Mouse (Mus musculus) myocyte (in vitro differentiated cells): ENCODE data around the gene Myh14. TPM values are rescaled to one million over a fixed set of nuclear protein-coding genes. Genes with fewer than 3 reads are reported as not detected.

Experiments used
- H3K27me3 ChIP-seq: one replicate; pipeline ENCODE4 v1.6.1; 2011; ENCODE audit not compliant: control insufficient read depth, insufficient read depth, insufficient read length
- H3K36me3 ChIP-seq: one replicate; pipeline ENCODE4 v1.6.1; 2011; ENCODE audit not compliant: control insufficient read depth, insufficient read depth
- H3K4me2 ChIP-seq: one replicate; pipeline ENCODE4 v1.6.1; 2011; ENCODE audit warnings: low read depth, control low read depth
- H3K4me3 ChIP-seq: one replicate; pipeline ENCODE4 v1.5.1; 2011; ENCODE audit warnings: mild to moderate bottlenecking, control low read depth, moderate library complexity
- H3K79me2 ChIP-seq: one replicate; pipeline ENCODE4 v1.6.1; 2011; ENCODE audit not compliant: control insufficient read depth, insufficient read depth
- H3ac ChIP-seq: one replicate; pipeline ENCODE4 v1.6.1; 2011; ENCODE audit not compliant: control insufficient read depth, insufficient read length
- CEBPB ChIP-seq: IDR thresholded peaks from 2 replicates; pipeline ENCODE4 v1.6.1; 2011; ENCODE audit warnings: mild to moderate bottlenecking, moderate library complexity; ENCODE audit not compliant: poor library complexity, insufficient read depth, severe bottlenecking
- E2F4 ChIP-seq: IDR thresholded peaks from one replicate; pipeline ENCODE4 v1.6.1; 2011; ENCODE audit warnings: mild to moderate bottlenecking, control low read depth, moderate library complexity; ENCODE audit not compliant: insufficient read depth
- MAX ChIP-seq: IDR thresholded peaks from one replicate; pipeline ENCODE4 v1.6.1; 2011; ENCODE audit warnings: low read depth, mild to moderate bottlenecking, control low read depth
- MYOD1 ChIP-seq, 3 experiments: IDR thresholded peaks; one replicate each; pipeline ENCODE4 v1.6.1; 2011; ENCODE audit warnings: control low read depth in 2 of 3, low read depth in 2 of 3, mild to moderate bottlenecking in 2 of 3, moderate library complexity in 1 of 3; ENCODE audit not compliant: insufficient read length in 2 of 3, control insufficient read depth in 1 of 3
- MYOG ChIP-seq, 3 experiments: IDR thresholded peaks; one replicate each; pipeline ENCODE4 v1.6.1; 2011; ENCODE audit warnings: control low read depth in 2 of 3, low read depth in 2 of 3, mild to moderate bottlenecking in 2 of 3; ENCODE audit not compliant: insufficient read length in 2 of 3, control insufficient read depth in 1 of 3, insufficient read depth in 1 of 3
- POLR2A ChIP-seq: IDR thresholded peaks from one replicate; pipeline ENCODE4 v1.6.1; 2011; ENCODE audit warnings: low read depth, mild to moderate bottlenecking, control low read depth, moderate library complexity; ENCODE audit not compliant: insufficient read length
- POLR2AphosphoS2 ChIP-seq: IDR thresholded peaks from one replicate; pipeline ENCODE4 v1.6.1; 2011; ENCODE audit warnings: low read depth, control low read depth; ENCODE audit not compliant: insufficient read length
- REST ChIP-seq: IDR thresholded peaks from one replicate; pipeline ENCODE4 v1.6.1; 2011; ENCODE audit warnings: mild to moderate bottlenecking, control low read depth, moderate library complexity; ENCODE audit not compliant: insufficient read depth, insufficient read length
- SRF ChIP-seq: IDR thresholded peaks from one replicate; pipeline ENCODE4 v1.6.1; 2011; ENCODE audit warnings: low read depth; ENCODE audit not compliant: control insufficient read depth, insufficient read length
- TCF12 ChIP-seq: IDR thresholded peaks from one replicate; pipeline ENCODE4 v1.6.1; 2011; ENCODE audit warnings: mild to moderate bottlenecking, control low read depth; ENCODE audit not compliant: poor library complexity, insufficient read depth, severe bottlenecking
- TCF3 ChIP-seq: IDR thresholded peaks from one replicate; pipeline ENCODE4 v1.6.1; 2011; ENCODE audit warnings: low read depth, control low read depth; ENCODE audit not compliant: insufficient read length
- USF1 ChIP-seq: IDR thresholded peaks from one replicate; pipeline ENCODE4 v1.6.1; 2011; ENCODE audit warnings: low read depth, mild to moderate bottlenecking, control low read depth, moderate library complexity
- polyA plus RNA-seq: library from polyadenylated mRNA; unstranded; fragments of >200 nt; fragmentation: generic; extraction: Trizol; gene quantifications from one replicate; pipeline ENCODE4 v1.2.1, GENCODE M21; 2012; ENCODE audit warnings: missing spikeins

Gene Myh14
- polyA plus RNA-seq, 1 experiment = 0.17 TPM

DNA sequence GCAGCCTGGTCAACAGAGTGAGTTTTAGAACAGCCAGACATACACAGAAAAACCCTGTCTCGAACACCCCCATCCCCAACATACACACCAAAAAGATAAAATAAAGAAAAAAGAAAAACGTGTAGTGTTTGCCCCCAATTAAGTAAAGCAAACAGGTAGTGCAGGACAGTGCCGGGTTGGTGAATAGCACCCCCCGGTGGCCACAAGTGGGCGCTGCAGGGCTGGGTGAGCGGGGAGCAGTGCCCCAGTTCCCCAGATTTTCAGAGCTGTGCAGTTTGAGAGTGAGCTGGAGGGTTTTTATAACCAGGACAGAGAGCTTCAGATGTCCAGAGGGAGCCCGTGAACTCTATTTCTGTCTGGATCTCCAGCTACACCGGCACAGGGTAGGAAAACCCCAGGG lies 28.8 kb downstream of the Myh14 start:
- H3K36me3 ChIP-seq = no peaks in the 10 kb centered on the region
- H3K4me3 ChIP-seq = no peak overlapping the region
- no peak overlapping the region for H3ac ChIP-seq
- no peak overlapping the region for H3K4me2 ChIP-seq
- H3K27me3 ChIP-seq = peaks cover 60% of the 10 kb centered on the region
- no peaks in the 10 kb centered on the region for H3K79me2 ChIP-seq
- TF ChIP-seq MAX (no peak), CEBPB (no peak), TCF12 (no peak), MYOG (IDR thresholded peaks at IDR 0.05; ENCODE audit: control insufficient read depth in 1 of 3, insufficient read depth in 1 of 3, insufficient read length in 2 of 3, low read depth in 2 of 3) (no peak), USF1 (no peak), POLR2A (no peak), REST (no peak), MYOD1 (IDR thresholded peaks at IDR 0.05; ENCODE audit: control insufficient read depth in 1 of 3, insufficient read length in 2 of 3, low read depth in 2 of 3) (no peak), POLR2AphosphoS2 (no peak), SRF (no peak)

GRCm38 (mm10) chr7:44640843-44641605 lies 29.6 kb downstream of the Myh14 start:
- no peak overlapping the region for H3K4me2 ChIP-seq
- no peaks in the 10 kb centered on the region for H3K36me3 ChIP-seq
- no peak for TF ChIP-seq SRF
- TF ChIP-seq REST = no peak
- TF ChIP-seq POLR2A = no peak
- TF ChIP-seq USF1 = no peak
- no peak for TF ChIP-seq TCF12
- no peak for TF ChIP-seq TCF3
- TF ChIP-seq POLR2AphosphoS2 = no peak
- no peak for TF ChIP-seq MYOD1 (IDR thresholded peaks at IDR 0.05; ENCODE audit: control insufficient read depth in 1 of 3, insufficient read length in 2 of 3, low read depth in 2 of 3)
- TF ChIP-seq MAX = no peak
- TF ChIP-seq E2F4 = no peak
- no peak for TF ChIP-seq CEBPB
- TF ChIP-seq MYOG (IDR thresholded peaks at IDR 0.05; ENCODE audit: control insufficient read depth in 1 of 3, insufficient read depth in 1 of 3, insufficient read length in 2 of 3, low read depth in 2 of 3) = no peak
- no peaks in the 10 kb centered on the region for H3K79me2 ChIP-seq
- H3ac ChIP-seq = no peak overlapping the region
- no peak overlapping the region for H3K4me3 ChIP-seq
- H3K27me3 ChIP-seq = peaks cover 65% of the 10 kb centered on the region

DNA sequence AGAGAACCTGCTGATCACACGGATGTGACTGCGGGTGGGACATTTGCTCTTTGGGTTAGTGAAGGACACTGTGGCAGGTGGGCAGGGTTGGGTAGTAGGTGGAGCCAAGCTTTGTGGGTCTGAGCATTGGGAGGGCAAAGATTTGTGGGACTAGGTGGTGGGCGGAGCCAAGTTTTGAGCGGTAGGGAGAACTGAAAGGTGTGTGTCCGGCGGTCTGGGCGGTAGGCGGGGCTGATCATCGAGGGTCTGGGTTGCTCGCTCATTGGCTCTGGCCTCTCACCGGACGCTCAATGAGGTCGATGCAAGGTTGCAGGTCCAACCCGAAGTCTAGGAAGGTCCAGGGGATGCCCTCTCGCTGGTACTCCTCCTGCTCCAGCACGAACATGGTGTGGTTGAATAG lies 32.0 kb downstream of the Myh14 start:
- no peaks in the 10 kb centered on the region for H3K36me3 ChIP-seq
- no peaks in the 10 kb centered on the region for H3K79me2 ChIP-seq
- no peak for TF ChIP-seq POLR2A
- no peak for TF ChIP-seq MYOG (IDR thresholded peaks at IDR 0.05; ENCODE audit: control insufficient read depth in 1 of 3, insufficient read depth in 1 of 3, insufficient read length in 2 of 3, low read depth in 2 of 3)
- TF ChIP-seq TCF12 = no peak
- TF ChIP-seq REST = no peak
- no peak overlapping the region for H3ac ChIP-seq
- H3K27me3 ChIP-seq = peaks cover 75% of the 10 kb centered on the region
- H3K4me3 ChIP-seq = no peak overlapping the region
- H3K4me2 ChIP-seq = no peak overlapping the region

DNA sequence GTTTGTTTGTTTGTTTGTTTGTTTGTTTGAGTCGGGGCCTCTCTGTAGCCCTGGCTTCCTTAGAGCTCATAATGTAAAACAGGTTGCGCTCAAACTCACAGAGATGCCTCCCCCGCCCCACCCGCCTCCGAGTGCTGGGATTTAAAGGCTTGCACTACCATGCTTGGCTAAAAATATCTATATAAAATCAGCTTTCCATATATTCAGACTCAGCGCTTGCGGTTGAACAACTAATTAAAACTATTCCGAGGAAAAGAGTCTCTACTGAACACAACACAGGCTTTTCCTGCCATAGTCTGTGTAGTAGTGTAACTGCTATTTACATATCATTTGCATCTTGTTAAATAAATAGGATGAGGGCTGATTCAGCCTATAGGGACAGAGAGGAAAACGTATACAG lies 34.0 kb downstream of the Myh14 start:
- Histone ChIP-seq H3K4me3 (no peak overlapping the region), H3ac (no peak overlapping the region), H3K36me3 (no peaks in the 10 kb centered on the region), H3K4me2 (no peak overlapping the region), H3K79me2 (no peaks in the 10 kb centered on the region), H3K27me3 (peaks cover 86% of the 10 kb centered on the region)
- TF ChIP-seq POLR2AphosphoS2 = no peak
- TF ChIP-seq E2F4 = no peak
- TF ChIP-seq MYOD1 (IDR thresholded peaks at IDR 0.05; ENCODE audit: control insufficient read depth in 1 of 3, insufficient read length in 2 of 3, low read depth in 2 of 3) = no peak
- no peak for TF ChIP-seq MYOG (IDR thresholded peaks at IDR 0.05; ENCODE audit: control insufficient read depth in 1 of 3, insufficient read depth in 1 of 3, insufficient read length in 2 of 3, low read depth in 2 of 3)
- no peak for TF ChIP-seq TCF3
- no peak for TF ChIP-seq CEBPB
- TF ChIP-seq SRF = no peak
- TF ChIP-seq TCF12 = no peak

DNA sequence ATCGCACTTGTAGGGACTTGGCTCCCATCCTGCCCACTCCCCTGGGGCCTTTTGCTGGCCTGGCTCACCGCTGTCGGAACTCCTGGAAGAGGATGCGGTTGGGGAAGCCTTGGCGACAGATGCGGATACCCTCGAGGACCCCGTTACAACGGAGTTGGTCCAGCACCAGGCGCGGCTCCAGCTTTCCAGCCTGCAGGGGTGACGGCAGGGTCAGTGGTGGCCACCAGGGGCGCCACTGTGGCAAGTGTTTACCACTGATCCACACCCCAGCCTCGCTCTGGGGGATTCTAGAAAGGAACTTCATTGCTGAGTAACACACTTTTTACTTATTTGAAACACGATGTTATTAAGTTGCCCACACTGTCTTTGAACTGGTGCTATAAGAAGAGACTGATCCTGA lies 37.2 kb downstream of the Myh14 start:
- no peak for TF ChIP-seq TCF12
- no peak for TF ChIP-seq USF1
- TF ChIP-seq E2F4 = no peak
- TF ChIP-seq MAX = no peak
- TF ChIP-seq MYOD1 (IDR thresholded peaks at IDR 0.05; ENCODE audit: control insufficient read depth in 1 of 3, insufficient read length in 2 of 3, low read depth in 2 of 3) = no peak
- TF ChIP-seq SRF = no peak
- TF ChIP-seq TCF3 = no peak
- no peak for TF ChIP-seq POLR2AphosphoS2
- no peak for TF ChIP-seq MYOG (IDR thresholded peaks at IDR 0.05; ENCODE audit: control insufficient read depth in 1 of 3, insufficient read depth in 1 of 3, insufficient read length in 2 of 3, low read depth in 2 of 3)
- Histone ChIP-seq H3K36me3 (no peaks in the 10 kb centered on the region), H3K79me2 (no peaks in the 10 kb centered on the region), H3ac (no peak overlapping the region), H3K4me2 (no peak overlapping the region), H3K27me3 (peaks cover 88% of the 10 kb centered on the region), H3K4me3 (no peak overlapping the region)
